Mouse (Mus musculus) hindbrain, postnatal 0 days (tissue): Measurements from ENCODE around the gene Ubqln3. TPM values are rescaled to one million over a fixed set of nuclear protein-coding genes. Genes with fewer than 3 reads are reported as not detected.

Experiments used
- ATAC-seq: fragments of 200-750 bp; cut with Nextera tagmentation; 2 replicates; pipeline ENCODE4 v1.8.0; 2017; ENCODE audit warnings: mild to moderate bottlenecking, moderate TSS enrichment, moderate library complexity
- DNase-seq: peaks from one replicate; pipeline ENCODE4 v3.0.0-alpha.2; 2015; ENCODE audit warnings: low spot score
- H3K27ac ChIP-seq: fragments of 300-500 bp; sonication (generic); 2 replicates; pipeline ENCODE4 v1.5.1; 2014; ENCODE audit warnings: mild to moderate bottlenecking
- H3K27me3 ChIP-seq: fragments of 300-500 bp; sonication (generic); 2 replicates; pipeline ENCODE4 v1.6.1; 2014; ENCODE audit warnings: low read length, mixed read lengths; ENCODE audit not compliant: insufficient read depth
- H3K36me3 ChIP-seq: fragments of 300-500 bp; sonication (generic); 2 replicates; pipeline ENCODE4 v1.6.1; 2014; ENCODE audit warnings: low read length, mixed read lengths; ENCODE audit not compliant: insufficient read depth
- H3K4me1 ChIP-seq: fragments of 300-500 bp; sonication (generic); 2 replicates; pipeline ENCODE4 v1.6.1; 2014; ENCODE audit warnings: antibody characterized with exemption, low read length, mixed read lengths; ENCODE audit not compliant: insufficient read depth
- H3K4me2 ChIP-seq: fragments of 300-500 bp; sonication (generic); 2 replicates; pipeline ENCODE4 v1.6.1; 2014; ENCODE audit warnings: low read depth, mild to moderate bottlenecking, low read length, moderate library complexity, mixed read lengths
- H3K4me3 ChIP-seq: fragments of 300-500 bp; sonication (generic); 2 replicates; pipeline ENCODE4 v1.5.1; 2014; ENCODE audit warnings: low read length
- H3K9ac ChIP-seq: fragments of 300-500 bp; sonication (generic); replicated peaks from 2 replicates; pipeline ENCODE4 v1.6.1; 2014; ENCODE audit warnings: mild to moderate bottlenecking, low read length, moderate library complexity, mixed read lengths
- H3K9me3 ChIP-seq: fragments of 300-500 bp; sonication (generic); 2 replicates; pipeline ENCODE4 v1.6.1; 2016; ENCODE audit warnings: low read length, mixed read lengths
- CTCF ChIP-seq: IDR thresholded peaks from 2 replicates; pipeline ENCODE4 v1.5.1; 2016; ENCODE audit warnings: antibody characterized with exemption, control low read depth, low read depth
- WGBS: fragments of 180-500 bp; shearing (Covaris S2); extraction: QIAGEN DNeasy Blood & Tissue Kit; methylation state at CpG from one replicate; pipeline ENCODE4 v1.1.7; 2014; 5-methylcytosine and 5-hydroxymethylcytosine counted together
- polyA plus RNA-seq: library from polyadenylated mRNA; unstranded; fragments of >200 nt; fragmentation: Nextera tagmentation; extraction: Ambion mirVana; gene quantifications from 2 replicates; pipeline ENCODE4 v1.2.1, GENCODE M21; 2015
- total RNA-seq: library from RNA; depleted of rRNA; stranded (reverse); fragments of >200 nt; gene quantifications from 2 replicates; pipeline ENCODE4 v1.2.3, GENCODE M21; 2014; rRNA removed

Gene Ubqln3
- total RNA-seq (not detected in 2 replicates), polyA plus RNA-seq (not detected in 2 replicates)

DNA sequence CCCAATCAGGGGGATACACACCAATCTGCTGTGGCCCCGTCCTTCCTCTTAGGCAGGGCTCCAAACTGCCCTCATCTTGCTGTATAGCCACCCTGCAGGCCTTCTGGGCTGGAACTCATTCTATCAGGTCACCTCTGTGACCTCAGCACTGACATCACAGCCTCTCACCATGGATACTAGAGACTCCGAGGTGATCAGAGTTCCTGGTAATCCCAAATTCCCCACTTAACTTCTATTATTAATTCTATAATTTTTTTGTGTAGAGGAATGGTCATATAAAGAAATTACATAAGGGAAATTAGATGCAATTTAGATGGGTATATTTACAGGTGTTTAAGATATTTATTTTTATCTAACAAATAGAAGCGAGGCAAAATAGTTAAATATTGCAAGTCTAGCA, at the start of gene Ubqln3:
Gene Ubqln3, minus strand, starts transcription at position 101 of the 400 bp plus-strand sequence.
- Histone ChIP-seq H3K9me3 (no peaks in the 10 kb centered on the region), H3K4me2 (no peak within 1 kb of the TSS), H3K27ac (no peak within 1 kb of the TSS), H3K4me3 (no peak within 1 kb of the TSS), H3K4me1 (no peaks in the 10 kb centered on the region), H3K36me3 (no peaks in the 10 kb centered on the region), H3K27me3 (no peaks in the 10 kb centered on the region), H3K9ac (no peak within 1 kb of the TSS)
- WGBS = 69% methylated on average over 3 of the region's 3 CpGs
- ATAC-seq (no peak), DNase-seq (no peak)
- TF ChIP-seq CTCF = no peak

DNA sequence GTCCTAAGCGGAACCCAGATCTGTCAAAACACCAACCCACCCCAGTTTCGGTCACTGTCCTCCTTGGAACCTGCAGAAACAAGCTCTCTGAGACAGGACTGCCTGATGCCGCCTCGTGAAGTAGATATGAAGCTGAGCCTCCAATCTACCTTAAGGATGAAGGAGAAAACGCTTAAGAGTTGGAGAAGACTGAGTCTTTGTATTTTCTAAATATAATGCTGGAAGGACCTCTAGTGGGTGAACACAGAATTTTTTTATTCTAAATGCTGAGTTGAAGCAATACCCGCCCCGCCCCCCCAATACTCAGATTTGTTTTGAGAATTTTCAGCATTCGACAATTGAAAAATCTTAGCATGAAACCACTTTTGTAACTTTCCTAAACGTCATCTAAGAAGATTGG, 48.2 kb upstream of the Ubqln3 start:
- no peak overlapping the region for H3K27ac ChIP-seq
- no peak for TF ChIP-seq CTCF
- no peaks in the 10 kb centered on the region for H3K27me3 ChIP-seq
- DNase-seq (peak; percentile 16), ATAC-seq (no peak)
- H3K4me3 ChIP-seq = no peak overlapping the region
- H3K36me3 ChIP-seq = no peaks in the 10 kb centered on the region
- H3K9ac ChIP-seq = no peak overlapping the region
- H3K4me2 ChIP-seq = no peak overlapping the region
- H3K9me3 ChIP-seq = no peaks in the 10 kb centered on the region
- no peaks in the 10 kb centered on the region for H3K4me1 ChIP-seq
- 65% methylated on average over 9 of the region's 9 CpGs for WGBS

DNA sequence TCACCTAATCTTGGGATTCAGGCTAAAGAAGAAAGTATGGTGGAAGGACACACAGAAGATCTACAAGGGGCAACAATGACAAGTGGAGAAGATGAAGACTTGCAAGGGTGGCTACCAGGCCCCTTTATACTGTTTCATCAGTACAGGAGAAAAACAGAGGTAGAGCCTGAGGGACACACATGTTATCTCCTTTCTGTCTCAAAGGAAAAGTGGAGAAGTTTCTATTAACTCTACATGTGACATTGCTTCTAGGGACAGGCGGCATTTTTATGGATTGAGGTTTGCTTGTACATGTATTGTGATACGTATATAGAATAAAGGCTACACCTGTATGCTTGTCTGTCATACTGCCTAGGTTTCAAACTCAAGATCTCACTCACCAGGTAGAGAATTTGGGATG, 40.2 kb upstream of the Ubqln3 start, which contains the start of gene Olfr648:
Gene Olfr648, minus strand, starts transcription at position 101 of the 400 bp plus-strand sequence.
- TF ChIP-seq CTCF = no peak
- Histone ChIP-seq H3K9ac (no peak within 1 kb of the TSS), H3K4me2 (no peak within 1 kb of the TSS), H3K4me3 (no peak within 1 kb of the TSS), H3K27ac (no peak within 1 kb of the TSS), H3K36me3 (no peaks in the 10 kb centered on the region), H3K9me3 (no peaks in the 10 kb centered on the region), H3K4me1 (no peaks in the 10 kb centered on the region), H3K27me3 (no peaks in the 10 kb centered on the region)
- DNase-seq (no peak), ATAC-seq (no peak)
- WGBS = 96% methylated on average over 2 of the region's 2 CpGs

DNA sequence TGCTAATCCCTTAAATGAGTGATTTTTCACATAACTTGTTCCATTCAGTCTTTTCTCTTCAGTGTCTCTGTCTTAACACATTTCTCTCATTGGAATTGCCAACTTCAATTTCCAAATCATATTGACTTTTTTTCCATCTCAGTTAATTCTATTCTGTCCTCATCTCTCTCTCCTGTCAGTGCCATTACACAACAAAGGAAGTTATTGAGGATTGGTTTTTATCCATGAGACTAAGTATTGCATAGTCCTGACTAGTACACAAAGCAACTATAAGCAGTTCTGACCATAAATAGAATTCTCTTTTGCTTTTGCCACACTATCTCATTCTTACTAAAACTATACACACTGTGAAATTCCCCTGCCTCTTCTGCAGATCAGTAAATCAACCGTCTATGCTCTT, 36.0 kb upstream of the Ubqln3 start:
- Histone ChIP-seq H3K4me3 (no peak overlapping the region), H3K9me3 (no peaks in the 10 kb centered on the region)
- 56% methylated on average over 1 of the region's 1 CpGs for WGBS

DNA sequence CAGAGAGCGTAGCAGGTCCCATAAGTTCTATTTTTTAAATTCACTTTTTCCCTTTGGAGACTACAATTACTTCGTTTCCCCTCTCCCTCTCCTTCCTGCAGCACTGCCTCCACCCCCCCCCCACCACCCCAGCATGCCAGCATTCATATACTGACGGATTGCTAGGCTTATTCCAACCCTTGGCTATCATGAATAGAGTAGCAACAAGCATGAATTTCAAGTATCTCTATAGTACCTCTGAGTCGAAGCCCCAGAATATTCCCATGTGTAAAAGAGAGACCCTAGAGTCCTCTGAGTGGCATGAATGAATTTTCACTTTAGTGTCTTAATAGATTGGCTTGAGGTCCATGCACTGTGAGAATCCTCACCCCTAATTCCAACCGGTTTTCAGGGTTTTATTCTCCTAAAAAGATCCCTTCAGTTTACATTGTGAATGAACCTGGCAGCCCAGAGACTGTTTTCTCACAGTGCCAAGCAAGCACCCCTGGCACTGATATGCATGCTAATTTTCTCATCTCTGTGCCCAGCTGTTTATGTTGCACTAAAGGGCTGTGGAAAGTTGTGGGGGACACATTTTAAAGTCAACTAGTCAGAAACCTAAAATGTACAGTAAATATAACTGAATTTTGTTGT, 35.5 kb upstream of the Ubqln3 start:
- no peaks in the 10 kb centered on the region for H3K4me1 ChIP-seq
- TF ChIP-seq CTCF = no peak
- no peaks in the 10 kb centered on the region for H3K36me3 ChIP-seq
- no peak overlapping the region for H3K9ac ChIP-seq
- ATAC-seq (peak; percentile 51; the same call in 1 of the 2 replicates), DNase-seq (peak; percentile 5)
- H3K27me3 ChIP-seq = no peaks in the 10 kb centered on the region
- 52% methylated on average over 5 of the region's 5 CpGs for WGBS
- no peaks in the 10 kb centered on the region for H3K9me3 ChIP-seq
- H3K4me2 ChIP-seq = no peak overlapping the region
- H3K27ac ChIP-seq = no peak overlapping the region
- H3K4me3 ChIP-seq = no peak overlapping the region

More for the DNA sequence above, 36.0 kb upstream of the Ubqln3 start:
- Histone ChIP-seq H3K4me1 (no peaks in the 10 kb centered on the region), H3K36me3 (no peaks in the 10 kb centered on the region), H3K9ac (no peak overlapping the region), H3K27me3 (no peaks in the 10 kb centered on the region), H3K27ac (no peak overlapping the region), H3K4me2 (no peak overlapping the region)
- DNase-seq (no peak), ATAC-seq (no peak)
- TF ChIP-seq CTCF = no peak

DNA sequence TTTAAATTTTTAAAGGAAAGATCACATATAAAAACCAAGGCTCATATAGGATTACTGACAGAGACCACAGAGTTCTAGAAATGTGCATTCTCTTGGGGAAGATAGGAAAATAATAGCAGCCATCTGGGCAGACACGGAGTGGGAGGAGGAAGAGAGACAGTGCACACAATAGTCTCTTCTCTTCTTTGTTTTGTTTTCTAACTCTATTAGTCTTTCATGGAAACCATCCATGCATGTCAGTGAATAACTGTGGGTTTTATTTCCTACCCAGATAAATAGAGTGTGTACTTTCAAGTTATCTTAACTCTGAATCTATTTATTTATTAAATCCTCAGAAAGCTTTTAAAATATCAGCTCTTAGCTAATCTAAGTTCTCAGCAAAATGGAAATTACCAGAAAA, 32.0 kb upstream of the Ubqln3 start:
- Histone ChIP-seq H3K4me1 (no peaks in the 10 kb centered on the region), H3K4me3 (no peak overlapping the region), H3K9me3 (no peaks in the 10 kb centered on the region), H3K4me2 (no peak overlapping the region), H3K9ac (no peak overlapping the region), H3K36me3 (no peaks in the 10 kb centered on the region), H3K27me3 (no peaks in the 10 kb centered on the region), H3K27ac (no peak overlapping the region)
- no peak for TF ChIP-seq CTCF
- ATAC-seq (no peak), DNase-seq (no peak)
- 23% methylated on average over 1 of the region's 1 CpGs for WGBS

DNA sequence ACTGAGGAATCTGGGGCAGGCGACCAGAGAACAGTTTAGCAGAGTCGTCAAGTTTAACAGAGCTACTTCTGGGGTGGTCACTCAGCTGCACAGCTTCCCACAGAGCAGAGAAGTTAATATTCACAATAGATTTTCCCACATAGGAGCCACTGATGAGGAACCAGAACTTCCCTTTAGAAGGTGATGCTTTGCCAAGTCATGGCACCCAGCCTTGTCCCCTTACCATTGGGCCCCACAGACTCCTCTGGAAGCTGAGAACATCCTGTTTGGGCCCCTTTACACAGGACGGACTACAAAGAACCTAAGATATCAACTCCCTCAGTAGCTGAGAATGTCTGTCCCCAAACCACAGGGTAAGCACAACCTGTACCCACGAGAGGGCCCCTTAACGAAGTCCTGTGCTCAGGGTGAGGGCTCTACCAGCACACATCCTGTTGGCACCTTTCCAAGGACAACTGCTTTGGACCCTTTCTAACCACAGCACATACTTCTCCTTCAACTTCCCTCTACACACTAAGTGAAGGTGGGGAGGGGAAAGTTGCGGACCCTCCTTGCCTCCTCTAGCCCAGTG, 26.6 kb upstream of the Ubqln3 start:
- Histone ChIP-seq H3K9me3 (no peaks in the 10 kb centered on the region), H3K36me3 (no peaks in the 10 kb centered on the region), H3K4me1 (no peaks in the 10 kb centered on the region), H3K9ac (no peak overlapping the region), H3K4me2 (no peak overlapping the region), H3K4me3 (no peak overlapping the region), H3K27ac (no peak overlapping the region), H3K27me3 (no peaks in the 10 kb centered on the region)
- no peak for DNase-seq
- no peak for TF ChIP-seq CTCF
- ATAC-seq = no peak
- 80% methylated on average over 6 of the region's 6 CpGs for WGBS
